Mouse (Mus musculus): ENCODE results near the gene Top3b.
"Not testable (repeated sequence)": the region's sequence is repeated elsewhere in the genome, so short reads cannot be mapped to it uniquely, and the experiment has no call there.

Gene Top3b

GRCm38 (mm10) chr16:16870617-16871331, at the start of gene Top3b, which contains the start of gene Vpreb1:
Gene Top3b (plus strand): TSS chr16:16870736.
Gene Vpreb1 (minus strand): TSS chr16:16870843.
- DNase-seq (ENCODE audit: low spot score in 2 of 2): peak; percentile 84 to 88

GRCm38 (mm10) chr16:16825476-16825875, 45.1 kb upstream of the Top3b start:
- no peak for DNase-seq (ENCODE audit: low spot score in 2 of 2)

DNA sequence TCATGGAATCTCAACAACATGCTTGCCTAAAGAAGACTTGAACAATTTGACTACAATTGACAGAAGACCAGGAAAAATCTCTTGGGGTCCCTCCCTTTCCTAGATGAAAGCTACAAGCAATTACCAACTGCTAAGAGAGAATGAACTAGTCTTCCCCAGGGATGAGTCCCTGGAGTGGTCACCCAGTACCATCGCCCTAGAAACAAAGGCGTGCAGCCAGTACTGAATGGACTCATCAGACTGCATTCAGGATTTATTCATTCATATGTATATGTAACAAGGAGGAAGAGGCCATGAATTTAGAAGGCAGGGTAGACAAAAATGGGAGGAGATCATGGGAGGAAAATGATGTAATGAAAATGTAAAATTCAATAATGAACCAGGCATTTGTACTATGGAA, 44.3 kb upstream of the Top3b start:
- no peak for DNase-seq (ENCODE audit: low spot score in 2 of 2)

DNA sequence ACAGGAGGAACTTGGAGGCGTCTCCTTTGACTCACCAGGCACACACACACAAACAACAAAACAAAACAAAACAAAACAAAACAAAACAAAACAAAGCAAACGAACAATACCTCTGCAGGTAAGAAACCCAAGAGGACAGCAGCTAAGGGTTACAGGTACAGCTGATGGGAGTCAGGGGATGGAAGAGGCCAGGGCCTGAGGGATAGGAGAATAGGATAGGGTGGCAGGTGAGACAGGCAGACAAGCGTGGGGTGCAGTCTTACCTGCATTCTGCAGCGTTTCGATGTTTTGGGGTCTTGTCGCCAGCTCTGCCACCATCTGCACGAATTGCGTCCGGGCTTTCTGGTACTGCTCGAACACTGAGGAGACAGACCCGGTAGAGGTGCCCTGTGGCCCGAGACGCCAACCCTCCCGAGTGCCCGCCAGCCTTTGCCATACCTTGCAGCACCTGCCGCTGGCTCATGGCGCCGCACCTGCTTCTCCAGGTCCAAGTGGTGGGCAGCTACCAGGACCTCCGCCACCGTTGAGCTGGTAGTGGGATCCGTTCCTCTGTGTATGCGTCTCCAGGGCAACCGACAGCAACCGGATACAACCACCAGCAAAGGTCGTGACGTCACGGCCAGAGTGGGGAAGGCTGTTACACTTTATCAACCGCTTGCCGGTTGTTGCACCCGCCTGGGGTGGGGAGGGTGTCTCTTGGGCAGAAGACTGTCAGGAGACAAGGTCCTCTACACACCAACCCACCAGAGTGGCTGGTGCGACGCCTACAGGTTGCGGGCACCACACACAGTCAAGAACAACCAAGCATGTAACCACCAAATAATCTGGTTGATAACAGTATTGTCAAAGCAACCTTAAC, 41.5 kb upstream of the Top3b start, which contains the start of gene Spag6l:
TSS of gene Spag6l (minus strand) at position 700 of the 859 bp plus-strand sequence.
- peak; percentile 83 to 87 for DNase-seq (ENCODE audit: low spot score in 2 of 2)

GRCm38 (mm10) chr16:16829671-16830070, 40.9 kb upstream of the Top3b start:
- DNase-seq (ENCODE audit: low spot score in 2 of 2): no peak

GRCm38 (mm10) chr16:16849196-16849595, 21.3 kb upstream of the Top3b start:
- DNase-seq (ENCODE audit: low spot score in 2 of 2): no peak

- no peak for DNase-seq (ENCODE audit: low spot score in 2 of 2)
Observed at GRCm38 (mm10) chr16:16852411-16852810, 18.1 kb upstream of the Top3b start.

GRCm38 (mm10) chr16:16854836-16855235, 15.7 kb upstream of the Top3b start:
- peak; percentile 48 to 67 for DNase-seq (ENCODE audit: low spot score in 2 of 2)

- no peak for DNase-seq (ENCODE audit: low spot score in 2 of 2)
Observed at GRCm38 (mm10) chr16:16855541-16855940, 15.0 kb upstream of the Top3b start.

DNA sequence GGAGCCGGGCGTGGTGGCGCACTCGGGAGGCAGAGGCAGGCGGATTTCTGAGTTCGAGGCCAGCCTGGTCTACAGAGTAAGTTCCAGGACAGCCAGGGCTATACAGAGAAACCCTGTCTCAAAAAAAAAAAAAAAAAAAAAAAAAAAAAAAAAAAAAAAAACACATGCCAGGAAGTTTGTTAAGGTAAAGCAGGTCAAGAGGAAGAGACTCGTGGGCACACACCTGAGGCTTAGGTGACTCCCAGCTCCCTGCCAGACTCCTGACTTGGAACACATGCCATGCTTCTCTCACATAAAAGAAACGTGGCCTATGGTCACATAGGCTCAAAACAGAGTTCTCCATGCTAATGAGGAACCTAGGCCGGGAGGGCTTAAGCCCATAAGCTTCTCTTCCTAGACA, 14.5 kb upstream of the Top3b start:
- DNase-seq (ENCODE audit: low spot score in 2 of 2): not testable (repeated sequence)

DNA sequence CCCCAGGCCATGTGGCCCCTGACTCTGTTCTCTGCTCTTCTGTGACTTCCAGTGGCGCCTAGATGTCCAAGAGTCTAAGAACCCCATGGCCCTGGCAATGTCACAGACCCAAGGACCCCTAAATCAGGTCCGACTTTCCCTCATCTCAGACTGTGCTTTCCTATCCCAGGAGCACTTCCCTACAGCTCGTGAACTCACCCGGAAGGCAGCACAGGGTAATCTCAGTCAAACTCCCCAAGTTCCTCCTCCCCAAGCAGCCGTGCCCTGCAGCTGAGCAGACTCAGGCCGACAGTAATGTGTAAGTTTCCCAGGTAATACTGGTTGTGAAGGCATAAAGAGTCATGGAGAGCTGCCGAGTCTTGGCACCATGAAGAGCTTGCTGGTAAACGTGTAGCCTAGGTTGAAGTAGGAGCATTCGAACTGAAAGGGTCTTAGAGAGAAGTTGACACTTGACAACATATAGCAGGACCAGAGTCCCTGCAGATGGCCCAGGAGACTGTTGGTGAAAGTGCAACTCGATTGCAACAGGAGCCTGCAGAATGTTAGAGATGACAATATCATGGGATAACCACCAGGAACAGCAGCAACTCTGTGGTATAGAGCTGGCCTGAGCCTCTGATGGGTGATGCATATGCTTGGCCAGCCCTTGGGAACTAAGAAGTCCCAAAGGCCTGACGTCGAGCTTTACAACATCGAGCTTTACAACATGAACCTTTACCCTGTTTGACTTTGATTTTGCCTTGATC, 13.6 kb upstream of the Top3b start:
- DNase-seq (ENCODE audit: low spot score in 2 of 2): no peak

DNA sequence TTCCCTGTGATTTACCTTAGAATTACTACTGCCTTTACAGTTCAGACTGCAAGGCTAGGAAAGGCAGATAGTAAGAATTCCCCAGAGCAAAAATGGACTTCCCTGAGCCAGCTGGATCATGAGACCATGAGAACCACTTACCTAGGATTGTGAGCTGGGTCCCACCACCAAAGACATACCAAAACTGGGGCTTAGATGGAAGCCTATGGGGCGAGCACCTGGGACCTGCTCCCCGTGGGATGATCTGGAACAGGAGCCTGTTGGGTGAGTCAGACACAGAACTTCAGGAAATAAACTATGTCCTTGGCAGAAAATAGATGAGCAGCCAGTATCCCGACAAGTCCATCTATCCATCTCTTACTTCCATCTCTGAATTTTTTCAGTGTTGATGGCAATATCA, 8.2 kb upstream of the Top3b start:
- DNase-seq (ENCODE audit: low spot score in 2 of 2): no peak

DNA sequence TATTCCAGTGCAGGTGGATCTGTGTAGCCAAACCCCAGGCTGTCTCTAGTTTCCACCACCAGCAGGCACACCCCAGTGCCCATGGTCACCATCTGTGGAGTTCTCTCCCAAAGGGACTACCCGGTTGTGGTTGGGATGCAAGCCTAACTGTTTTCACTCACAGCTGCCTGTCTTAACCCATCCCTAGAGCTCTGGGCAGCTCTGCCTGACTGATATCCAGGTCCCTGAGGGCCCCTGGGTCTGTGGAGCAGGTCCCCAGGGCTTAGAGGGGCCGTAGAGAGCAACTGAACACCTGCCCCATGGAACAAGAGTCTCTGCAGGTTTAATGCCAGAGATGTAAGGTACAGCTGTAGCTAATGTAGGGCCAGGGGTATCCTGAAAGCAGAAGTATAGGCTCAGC, 6.6 kb upstream of the Top3b start, which contains the start of gene Igll1:
TSS of gene Igll1 (minus strand) at position 8 of the 400 bp plus-strand sequence.
- no peak for DNase-seq (ENCODE audit: low spot score in 2 of 2)

DNA sequence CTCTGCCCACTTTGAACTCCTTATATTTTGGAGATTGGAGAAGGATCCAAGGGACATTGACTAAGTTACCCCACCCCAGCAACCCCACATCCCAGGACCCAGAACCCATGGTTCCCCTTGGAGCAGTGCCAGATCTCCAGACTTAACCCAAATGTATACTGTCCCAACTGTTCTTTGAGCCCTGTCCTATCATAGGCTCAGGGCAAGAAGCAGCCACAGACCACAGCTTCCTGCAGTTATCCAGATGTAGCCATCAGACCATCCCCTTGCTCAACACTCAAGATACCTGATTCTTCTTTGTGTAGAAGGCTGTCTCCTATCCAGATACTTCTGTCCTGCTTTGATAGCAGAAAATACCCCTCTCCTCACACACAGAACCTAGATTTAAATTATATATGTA, 5.3 kb upstream of the Top3b start:
- DNase-seq (ENCODE audit: low spot score in 2 of 2): no peak

DNA sequence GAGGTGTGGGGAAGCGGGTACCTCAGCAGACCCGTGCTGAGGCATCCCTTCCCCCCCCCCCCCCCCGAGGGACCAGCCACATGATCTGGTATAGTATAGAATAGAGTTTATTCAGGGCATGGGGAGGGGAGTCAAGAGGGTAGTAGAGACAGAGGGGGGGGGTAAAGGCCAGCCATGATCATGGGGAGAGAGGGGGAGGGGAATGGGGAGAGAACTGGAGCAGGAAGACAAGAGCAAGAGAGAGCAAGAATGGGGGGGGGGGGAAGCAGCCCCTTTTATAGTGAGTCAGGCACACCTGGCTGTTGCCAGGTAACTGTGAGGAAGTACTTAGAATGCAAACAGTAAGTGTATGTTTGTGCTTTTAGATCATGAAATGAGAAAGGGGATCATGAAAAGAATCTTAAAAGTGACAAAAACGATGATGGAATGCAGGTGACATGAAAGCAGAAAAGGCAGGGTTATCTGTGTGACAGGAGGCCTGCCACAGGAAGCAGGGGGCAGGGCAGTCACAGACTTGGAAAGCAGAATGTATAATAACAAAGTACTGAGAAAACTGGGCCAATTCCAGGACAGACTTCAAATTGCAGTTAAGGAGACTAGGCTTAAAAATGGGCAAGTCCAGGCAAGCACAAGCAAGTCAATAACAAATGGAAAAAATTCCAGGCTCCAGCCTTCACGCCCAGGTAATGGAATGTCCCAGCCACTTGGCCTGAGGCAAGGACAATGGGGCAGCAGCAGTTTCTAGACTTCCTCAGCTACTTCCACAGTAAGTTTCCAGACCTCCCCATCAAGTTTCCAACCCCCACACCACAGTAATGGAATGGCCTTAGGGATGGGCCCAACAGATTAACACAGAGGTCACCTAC, 4.6 kb upstream of the Top3b start:
- DNase-seq (ENCODE audit: low spot score in 2 of 2): no peak

GRCm38 (mm10) chr16:16870241-16870616, 307 bp upstream of the Top3b start:
- DNase-seq (ENCODE audit: low spot score in 2 of 2): no peak

DNA sequence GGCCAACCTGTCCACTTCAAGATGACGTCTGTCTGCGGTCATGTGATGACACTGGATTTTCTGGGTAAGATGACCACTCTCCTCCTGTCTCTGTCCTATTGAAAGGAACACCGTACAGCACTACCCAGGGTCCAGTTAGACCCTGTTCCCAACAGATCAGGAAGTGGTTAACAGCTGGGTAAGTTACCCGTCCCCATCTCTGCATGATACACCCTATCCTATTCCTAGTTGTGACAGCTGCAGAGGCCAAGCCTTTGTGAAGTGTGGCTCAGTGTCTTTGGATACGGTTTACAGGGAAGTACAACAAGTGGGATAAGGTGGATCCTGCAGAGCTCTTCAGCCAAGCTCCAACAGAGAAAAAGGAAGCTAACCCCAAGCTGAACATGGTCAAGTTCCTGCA, 8.5 kb downstream of the Top3b start:
- DNase-seq (ENCODE audit: low spot score in 2 of 2): no peak

- no peak for DNase-seq (ENCODE audit: low spot score in 2 of 2)
Observed at GRCm38 (mm10) chr16:16888341-16888740, 17.8 kb downstream of the Top3b start.

- DNase-seq (ENCODE audit: low spot score in 2 of 2): no peak
Observed at GRCm38 (mm10) chr16:16892366-16892765, 21.8 kb downstream of the Top3b start.

GRCm38 (mm10) chr16:16896015-16896381, 25.5 kb downstream of the Top3b start:
- DNase-seq (ENCODE audit: low spot score in 2 of 2): no peak

DNA sequence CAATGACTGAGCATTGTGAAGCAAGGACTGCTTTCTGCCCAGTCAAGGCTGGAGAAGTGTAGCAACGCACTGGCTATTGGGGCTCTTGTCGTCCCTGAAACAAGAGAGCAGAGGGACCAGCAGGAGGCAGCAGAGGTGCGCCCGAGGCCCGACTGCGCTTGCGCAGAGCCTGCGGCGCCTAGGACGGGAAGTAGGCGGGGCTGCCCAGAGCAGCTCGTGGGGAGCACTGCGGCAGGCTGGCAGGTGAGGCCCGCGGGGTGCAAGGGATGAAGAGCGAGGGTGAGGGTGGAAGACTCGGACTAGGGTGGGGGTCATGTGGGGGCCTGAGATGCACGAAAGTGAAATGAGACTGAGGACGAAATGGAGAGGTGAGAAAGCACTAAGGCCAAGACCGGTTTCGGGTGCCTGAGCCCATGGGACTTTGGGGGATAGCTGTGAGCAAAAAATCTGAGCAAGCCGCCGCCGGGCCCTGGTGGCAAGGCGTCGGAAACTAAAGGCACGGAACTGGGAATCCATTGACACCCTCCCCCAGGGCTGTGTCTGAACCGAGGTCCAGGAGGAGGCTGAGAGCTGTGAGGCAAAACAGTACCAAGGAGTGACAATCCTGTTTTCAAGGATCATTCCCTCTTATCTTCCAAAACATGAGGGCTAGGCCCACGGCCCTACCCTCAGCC, 26.0 kb downstream of the Top3b start, which contains the start of gene Ppm1f:
TSS of gene Ppm1f (plus strand) at position 88 of the 674 bp plus-strand sequence.
- peak; percentile 94 to 96 for DNase-seq (ENCODE audit: low spot score in 2 of 2)

Data from natural killer cell, adult 2 months (primary cell).